Mouse (Mus musculus): ENCODE results near the gene Birc5. TPM values are rescaled to one million over a fixed set of nuclear protein-coding genes. Genes with fewer than 3 reads are reported as not detected.

Birc5 gene
- total RNA-seq (2023), result 1.6 TPM

GRCm38 (mm10) chr11:117848985-117849671, at the start of gene Birc5:
TSS of gene Birc5 (plus strand) at chr11:117849251.

GRCm38 (mm10) chr11:117809407-117810311, 39.4 kb upstream of the Birc5 start, which contains the start of the genes Gm20708 and Syngr2:
TSS of gene Gm20708 (plus strand) at chr11:117809668.
TSS of gene Syngr2 (plus strand) at chr11:117809668.

GRCm38 (mm10) chr11:117825333-117826101, 23.5 kb upstream of the Birc5 start, which contains the start of the genes Afmid and Tk1:
TSS of gene Afmid (plus strand) at chr11:117825924.
TSS of gene Tk1 (minus strand) at chr11:117826092.

GRCm38 (mm10) chr11:117860601-117861000, 11.6 kb downstream of the Birc5 start, which contains the start of gene Tmem235:
TSS of gene Tmem235 (plus strand) at chr11:117860752.

GRCm38 (mm10) chr11:117872861-117873608, 24.0 kb downstream of the Birc5 start, which contains the start of gene Tha1:
TSS of gene Tha1 (minus strand) at chr11:117873481.

Other genes with a start within 250 kb of the Birc5 start
- 104 TPM for gene Tnrc6c, start 195.0 kb upstream of the Birc5 start, total RNA-seq (2023)
- gene Tmc8, start 67.2 kb upstream of the Birc5 start, total RNA-seq (2023), result 90.9 TPM
- 267 TPM for gene Tmc6, start 67.1 kb upstream of the Birc5 start, total RNA-seq (2023)
- gene 6030468B19Rik, start 51.6 kb upstream of the Birc5 start, total RNA-seq (2023), result not detected
- 7.7 TPM for gene Gm20708, start 39.6 kb upstream of the Birc5 start, total RNA-seq (2023)
- 53.5 TPM for gene Syngr2, start 39.6 kb upstream of the Birc5 start, total RNA-seq (2023)
- gene Afmid, start 23.3 kb upstream of the Birc5 start, total RNA-seq (2023), result 13.2 TPM
- 1.4 TPM for gene Tk1, start 23.2 kb upstream of the Birc5 start, total RNA-seq (2023)
- not detected for gene Tmem235, start 11.5 kb downstream of the Birc5 start, total RNA-seq (2023)
- gene Tha1, start 24.2 kb downstream of the Birc5 start, total RNA-seq (2023), result 13.3 TPM
- gene Socs3, start 120.8 kb downstream of the Birc5 start, total RNA-seq (2023), result 94.0 TPM
- gene Pgs1, start 137.0 kb downstream of the Birc5 start, total RNA-seq (2023), result 49.5 TPM